Mouse (Mus musculus): ENCODE data around the gene Pip5k1b. TPM values are rescaled to one million over a fixed set of nuclear protein-coding genes. Genes with fewer than 3 reads are reported as not detected.
A peak's percentile ranks its signal among the peaks of the same experiment; 100 is the strongest.
"Not testable (repeated sequence)": the region's sequence is repeated elsewhere in the genome, so short reads cannot be mapped to it uniquely, and the experiment has no call there.

The Pip5k1b gene
- polyA plus RNA-seq, 1 experiment from 2014 or later = 4.4 TPM

DNA sequence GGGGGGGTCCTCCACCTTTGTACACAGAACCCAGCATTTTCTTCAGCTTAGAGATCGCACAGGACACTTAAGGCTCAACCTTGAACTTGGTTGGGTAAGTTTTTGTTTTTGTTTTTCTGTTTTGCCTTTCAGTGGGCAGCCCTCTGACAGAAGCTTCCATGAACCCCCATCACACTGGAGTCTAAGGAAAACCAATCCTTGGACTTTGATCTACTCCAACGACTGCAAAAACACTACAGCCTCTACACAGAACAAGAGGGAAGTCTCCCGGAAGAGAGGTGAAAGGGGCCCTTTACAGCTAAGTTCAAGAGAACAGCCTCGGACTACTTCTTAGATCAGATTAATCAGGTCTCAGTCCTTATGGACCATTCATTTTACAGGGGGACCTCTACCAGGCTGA, 1.2 kb downstream of the Pip5k1b start:
- Histone ChIP-seq H3K36me3 (replicated peaks; ENCODE audit: insufficient read depth, low read length) (no peaks in the 10 kb centered on the region), H3K27ac (ENCODE audit: low read depth) (peak overlapping the region; percentile 80), H3K9me3 (ENCODE audit: low read length) (no peaks in the 10 kb centered on the region), H3K4me3 (ENCODE audit: low read depth, low read length) (peak overlapping the region; percentile 77), H3K27me3 (ENCODE audit: insufficient read depth, low read length) (peaks cover 39% of the 10 kb centered on the region), H3K4me1 (ENCODE audit: insufficient read depth) (peaks cover 34% of the 10 kb centered on the region), H3K4me2 (ENCODE audit: low read depth, low read length) (peak overlapping the region; percentile 95), H3K9ac (replicated peaks) (peak overlapping the region; percentile 85)
- DNase-seq (no peak), ATAC-seq (no peak)
- no peak for TF ChIP-seq EP300 (IDR thresholded peaks at IDR 0.05; ENCODE audit: low read depth)
- TF ChIP-seq CTCF (IDR thresholded peaks at IDR 0.05; ENCODE audit: low read depth) = no peak
- WGBS (ENCODE audit: insufficient replicate concordance) = 20% methylated on average over 4 of the region's 4 CpGs

DNA sequence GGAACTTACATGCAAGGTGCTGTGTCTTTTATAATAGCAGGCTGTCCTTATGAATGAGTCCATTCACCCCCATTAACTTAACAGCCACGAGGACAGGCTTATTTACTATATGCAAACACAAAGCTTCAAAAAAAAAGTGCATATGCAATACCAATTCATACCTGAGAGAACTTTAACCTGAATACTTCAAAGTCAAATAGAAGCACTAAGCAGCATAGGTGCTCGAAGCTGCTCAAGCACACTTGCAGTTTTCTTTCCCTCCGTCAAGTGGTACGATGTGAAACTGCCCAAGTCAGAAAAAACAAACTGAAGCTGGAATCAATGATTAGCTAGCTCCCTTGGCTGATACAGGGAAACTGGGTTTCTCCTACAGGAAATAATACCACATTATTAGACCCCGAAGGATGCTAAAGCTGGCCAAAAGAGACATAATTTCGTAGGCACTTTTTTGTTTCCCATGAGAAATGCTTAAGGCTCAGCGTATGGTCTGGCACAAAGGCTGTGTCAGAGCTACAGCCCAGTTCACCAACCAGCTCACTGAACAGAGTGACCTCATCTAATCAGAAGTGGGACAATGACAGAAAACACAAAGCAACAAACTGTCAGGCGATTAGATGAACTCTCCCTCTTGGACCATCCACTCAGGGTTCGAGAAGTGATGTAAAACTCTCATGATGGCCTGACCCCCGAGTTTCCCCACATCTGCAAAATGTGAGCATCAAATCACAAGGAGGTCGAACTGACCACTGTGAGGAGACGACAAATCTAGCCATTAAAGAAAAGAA, 2.2 kb downstream of the Pip5k1b start:
- H3K4me2 ChIP-seq (ENCODE audit: low read depth, low read length) = peak overlapping the region; percentile 95
- H3K4me3 ChIP-seq (ENCODE audit: low read depth, low read length) = peak overlapping the region; percentile 77
- TF ChIP-seq EP300 (IDR thresholded peaks at IDR 0.05; ENCODE audit: low read depth) (no peak), CTCF (IDR thresholded peaks at IDR 0.05; ENCODE audit: low read depth) (no peak)
- ATAC-seq (no peak), DNase-seq (no peak)
- H3K9me3 ChIP-seq (ENCODE audit: low read length) = no peaks in the 10 kb centered on the region
- peaks cover 32% of the 10 kb centered on the region for H3K27me3 ChIP-seq (ENCODE audit: insufficient read depth, low read length)
- H3K4me1 ChIP-seq (ENCODE audit: insufficient read depth) = peaks cover 34% of the 10 kb centered on the region
- peak overlapping the region; percentile 85; the same call in 1 of the 2 replicates for H3K9ac ChIP-seq (replicated peaks)
- WGBS (ENCODE audit: insufficient replicate concordance) = 72% methylated on average over 12 of the region's 12 CpGs
- no peaks in the 10 kb centered on the region for H3K36me3 ChIP-seq (replicated peaks; ENCODE audit: insufficient read depth, low read length)
- H3K27ac ChIP-seq (ENCODE audit: low read depth) = no peak overlapping the region

DNA sequence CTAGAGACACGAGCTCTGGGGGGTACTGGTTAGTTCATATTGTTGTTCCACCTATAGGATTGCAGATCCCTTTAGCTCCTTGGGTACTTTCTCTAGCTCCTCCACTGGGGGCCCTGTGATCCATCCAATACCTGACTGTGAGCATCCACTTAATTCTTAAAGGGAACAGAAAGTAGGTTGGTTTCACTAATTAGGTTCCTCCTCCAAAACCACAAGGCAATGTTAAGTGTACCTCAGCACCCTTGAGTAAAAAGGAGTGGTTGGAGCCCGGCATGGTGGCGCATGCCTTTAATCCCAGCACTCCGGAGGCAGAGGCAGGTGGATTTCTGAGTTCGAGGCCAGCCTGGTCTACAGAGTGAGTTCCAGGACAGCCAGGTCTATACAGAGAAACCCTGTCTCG, 3.0 kb downstream of the Pip5k1b start:
- DNase-seq; ATAC-seq; H3K4me2 ChIP-seq (ENCODE audit: low read depth, low read length); H3K36me3 ChIP-seq (replicated peaks; ENCODE audit: insufficient read depth, low read length); H3K4me3 ChIP-seq (ENCODE audit: low read depth, low read length); H3K9me3 ChIP-seq (ENCODE audit: low read length); H3K9ac ChIP-seq (replicated peaks); H3K27ac ChIP-seq (ENCODE audit: low read depth): not testable (repeated sequence)
- peaks cover 33% of the 10 kb centered on the region for H3K4me1 ChIP-seq (ENCODE audit: insufficient read depth)
- H3K27me3 ChIP-seq (ENCODE audit: insufficient read depth, low read length) = peaks cover 25% of the 10 kb centered on the region
- 79% methylated on average over 6 of the region's 6 CpGs for WGBS (ENCODE audit: insufficient replicate concordance)

DNA sequence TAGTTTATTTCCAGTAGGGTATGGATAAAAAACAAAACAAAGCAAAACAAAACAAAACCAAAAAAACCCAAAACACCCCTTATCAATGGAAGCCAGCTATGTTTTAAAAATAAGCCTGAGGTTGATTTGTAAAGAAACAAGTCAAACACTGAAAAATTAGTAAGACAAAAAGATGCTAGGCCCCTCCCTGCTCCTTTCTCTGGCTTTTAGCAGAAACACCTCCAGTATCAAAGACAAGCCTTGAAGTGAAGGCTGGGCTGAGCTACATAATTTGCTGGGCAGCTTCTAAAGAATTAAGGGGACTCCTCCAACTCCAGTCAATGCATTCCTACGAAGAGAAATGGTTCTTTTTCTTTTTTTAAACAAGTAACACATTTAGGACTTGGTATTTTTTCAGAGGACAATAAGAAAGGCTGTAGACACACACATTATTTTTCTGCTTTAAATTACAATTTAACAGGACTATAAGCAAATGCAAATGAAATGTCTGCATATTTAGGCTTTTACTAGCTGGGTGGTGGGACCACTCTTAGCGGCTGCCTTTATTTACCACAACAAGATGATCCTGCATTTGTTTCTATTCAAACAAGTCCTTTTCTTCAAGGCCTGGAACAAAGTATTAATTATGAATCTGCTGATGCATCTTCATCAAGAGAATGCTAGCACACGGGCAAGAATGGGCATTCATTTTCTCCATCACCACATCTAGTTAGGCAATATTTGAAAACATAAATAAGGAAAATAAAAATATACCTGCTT, 4.3 kb downstream of the Pip5k1b start:
- DNase-seq = no peak
- no peaks in the 10 kb centered on the region for H3K36me3 ChIP-seq (replicated peaks; ENCODE audit: insufficient read depth, low read length)
- H3K4me3 ChIP-seq (ENCODE audit: low read depth, low read length) = no peak overlapping the region
- H3K27me3 ChIP-seq (ENCODE audit: insufficient read depth, low read length) = peaks cover 13% of the 10 kb centered on the region
- H3K4me2 ChIP-seq (ENCODE audit: low read depth, low read length) = no peak overlapping the region
- H3K9ac ChIP-seq (replicated peaks) = no peak overlapping the region
- H3K4me1 ChIP-seq (ENCODE audit: insufficient read depth) = peaks cover 20% of the 10 kb centered on the region
- TF ChIP-seq CTCF (IDR thresholded peaks at IDR 0.05; ENCODE audit: low read depth) (no peak), EP300 (IDR thresholded peaks at IDR 0.05; ENCODE audit: low read depth) (no peak)
- no peak for ATAC-seq
- H3K27ac ChIP-seq (ENCODE audit: low read depth) = no peak overlapping the region
- 0 out of 2 replicates have a peak, but pooled peaks cover 3% of the 10 kb centered on the region for H3K9me3 ChIP-seq (ENCODE audit: low read length)
- WGBS (ENCODE audit: insufficient replicate concordance) = 75% methylated on average over 3 of the region's 3 CpGs

DNA sequence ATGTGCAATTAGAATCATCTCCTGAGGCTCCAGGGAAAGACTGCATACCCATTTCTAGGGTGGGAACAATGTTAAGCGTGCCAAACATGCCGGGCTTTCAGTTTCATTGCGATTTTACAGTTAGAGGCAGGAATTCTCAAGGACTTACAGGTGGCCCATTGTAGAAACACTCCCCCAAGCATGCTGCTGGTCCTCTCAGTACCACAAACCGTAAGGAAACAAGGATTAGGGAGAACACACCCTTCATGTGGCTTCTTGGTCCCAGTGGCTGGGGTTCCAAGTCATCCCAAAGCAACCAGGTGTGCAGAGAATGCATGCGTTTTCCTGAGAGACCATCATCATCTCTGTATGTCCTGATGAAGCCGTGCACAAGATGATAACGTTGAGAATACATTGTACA, 4.9 kb downstream of the Pip5k1b start:
- Histone ChIP-seq H3K27me3 (ENCODE audit: insufficient read depth, low read length) (peaks cover 11% of the 10 kb centered on the region), H3K27ac (ENCODE audit: low read depth) (no peak overlapping the region)
- ATAC-seq = no peak

DNA sequence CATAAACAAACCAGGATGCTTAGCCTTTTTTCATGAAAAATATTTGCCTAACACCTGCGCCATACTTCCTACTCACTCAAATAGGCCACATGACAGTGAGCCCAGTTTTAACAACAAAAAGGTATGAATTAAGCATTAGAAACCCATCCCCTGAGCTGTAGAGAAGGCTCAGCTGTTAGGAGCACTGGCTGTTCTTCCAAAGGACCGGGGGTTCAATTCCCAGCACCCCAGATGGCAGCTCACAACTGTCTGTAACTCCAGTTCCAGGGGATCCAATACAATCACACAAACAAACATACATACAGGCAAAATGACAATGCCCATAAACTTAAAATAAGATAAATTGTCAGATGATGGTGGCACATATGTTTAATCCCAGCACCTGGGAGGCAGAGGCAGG, 5.7 kb downstream of the Pip5k1b start:
- H3K4me1 ChIP-seq (ENCODE audit: insufficient read depth) = peaks cover 13% of the 10 kb centered on the region; the same call in 1 of the 2 replicates
- DNase-seq (no peak), ATAC-seq (no peak)
- no peak overlapping the region for H3K4me3 ChIP-seq (ENCODE audit: low read depth, low read length)
- no peak for TF ChIP-seq EP300 (IDR thresholded peaks at IDR 0.05; ENCODE audit: low read depth)
- TF ChIP-seq CTCF (IDR thresholded peaks at IDR 0.05; ENCODE audit: low read depth) = no peak
- H3K36me3 ChIP-seq (replicated peaks; ENCODE audit: insufficient read depth, low read length) = no peaks in the 10 kb centered on the region
- no peak overlapping the region for H3K4me2 ChIP-seq (ENCODE audit: low read depth, low read length)
- H3K27ac ChIP-seq (ENCODE audit: low read depth) = no peak overlapping the region
- 0 out of 2 replicates have a peak, but pooled peaks cover 3% of the 10 kb centered on the region for H3K9me3 ChIP-seq (ENCODE audit: low read length)
- no peak overlapping the region for H3K9ac ChIP-seq (replicated peaks)
- WGBS (ENCODE audit: insufficient replicate concordance) = 89% methylated on average over 2 of the region's 2 CpGs
- H3K27me3 ChIP-seq (ENCODE audit: insufficient read depth, low read length) = peaks cover 6% of the 10 kb centered on the region

More for the DNA sequence above, 4.9 kb downstream of the Pip5k1b start:
- peaks cover 18% of the 10 kb centered on the region; the same call in 1 of the 2 replicates for H3K4me1 ChIP-seq (ENCODE audit: insufficient read depth)
- no peak overlapping the region for H3K4me3 ChIP-seq (ENCODE audit: low read depth, low read length)
- H3K36me3 ChIP-seq (replicated peaks; ENCODE audit: insufficient read depth, low read length) = no peaks in the 10 kb centered on the region
- TF ChIP-seq EP300 (IDR thresholded peaks at IDR 0.05; ENCODE audit: low read depth) (no peak), CTCF (IDR thresholded peaks at IDR 0.05; ENCODE audit: low read depth) (no peak)
- H3K4me2 ChIP-seq (ENCODE audit: low read depth, low read length) = no peak overlapping the region
- 78% methylated on average over 7 of the region's 7 CpGs for WGBS (ENCODE audit: insufficient replicate concordance)
- H3K9ac ChIP-seq (replicated peaks) = no peak overlapping the region
- H3K9me3 ChIP-seq (ENCODE audit: low read length) = 0 out of 2 replicates have a peak, but pooled peaks cover 3% of the 10 kb centered on the region
- DNase-seq = no peak
